Mouse (Mus musculus) kidney, adult 8-10 months (tissue): ENCODE data around the gene Slc4a11.
"Not testable (repeated sequence)": the region's sequence is repeated elsewhere in the genome, so short reads cannot be mapped to it uniquely, and the experiment has no call there.

Experiments
- DNase-seq, 2 experiments: peaks; one replicate each; pipeline ENCODE4 v3.0.0; 2022

The Slc4a11 gene

DNA sequence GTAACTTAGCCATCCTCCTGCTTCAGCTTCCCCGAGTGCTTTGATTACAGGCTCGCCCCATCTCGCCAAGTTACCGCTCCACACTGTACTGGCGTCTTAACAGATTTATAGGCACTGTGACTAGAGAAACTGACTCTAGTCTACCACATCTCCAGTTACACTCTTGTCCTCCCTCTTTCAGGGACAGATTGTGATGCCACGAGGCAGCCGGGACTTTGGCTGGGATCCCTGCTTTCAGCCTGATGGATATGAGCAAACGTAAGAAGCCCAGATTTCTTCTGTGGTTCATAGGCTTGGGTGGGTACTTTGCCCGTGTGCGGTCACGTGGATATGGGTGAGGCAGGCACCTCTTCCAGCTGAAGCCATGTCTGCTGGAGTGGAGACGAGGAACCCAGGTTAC, 18.2 kb downstream of the Slc4a11 start:
- DNase-seq, result no peak

DNA sequence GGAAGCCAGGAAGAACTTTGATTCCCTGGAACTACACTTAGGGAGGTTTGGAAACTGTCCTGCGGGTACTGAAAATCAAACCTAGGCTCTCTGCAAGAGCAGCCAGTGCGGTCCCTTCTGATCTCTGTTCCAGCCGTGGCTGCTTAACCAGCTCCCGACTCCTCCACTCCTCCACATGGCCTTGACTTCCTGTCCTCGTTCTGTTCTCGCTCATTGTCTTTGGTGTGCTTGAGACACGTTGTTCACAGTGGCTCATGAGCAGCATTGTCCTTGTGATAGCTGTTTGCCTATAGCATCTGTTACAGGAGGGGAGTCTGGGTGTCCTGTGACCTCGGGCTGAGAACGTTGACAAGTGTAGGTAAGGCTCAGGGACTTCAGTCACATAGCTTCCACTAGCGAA, 20.1 kb downstream of the Slc4a11 start:
- no peak for DNase-seq

DNA sequence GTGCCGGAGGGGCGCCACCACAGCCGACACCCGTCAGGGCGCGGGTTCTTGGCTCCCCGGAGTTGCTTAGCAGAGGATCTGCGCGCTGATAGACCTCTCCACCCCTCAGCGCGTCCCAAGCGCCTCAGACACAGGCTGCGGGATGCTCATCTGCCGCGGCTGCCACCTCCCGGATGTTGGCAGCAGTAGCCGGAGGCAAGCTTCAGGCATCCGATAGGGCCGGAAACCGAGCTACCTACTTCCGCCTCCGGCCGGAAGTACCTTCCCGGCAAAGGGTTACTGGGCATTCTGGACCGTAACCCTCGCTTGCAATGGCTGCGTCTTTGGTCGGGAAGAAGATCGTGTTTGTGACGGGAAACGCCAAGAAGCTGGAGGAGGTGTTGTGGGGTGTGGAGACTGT, 29.8 kb downstream of the Slc4a11 start, which contains the start of gene Itpa:
Itpa (plus strand) TSS at position 52 of the 400 bp plus-strand sequence.
- DNase-seq, result peak; percentile 85 to 87

- DNase-seq, result peak; percentile 92
Observed at GRCm38 (mm10) chr2:130664102-130664701, 33.1 kb downstream of the Slc4a11 start, which contains the start of gene Ddrgk1. Gene Ddrgk1, minus strand, starts transcription at chr2:130664659.

DNA sequence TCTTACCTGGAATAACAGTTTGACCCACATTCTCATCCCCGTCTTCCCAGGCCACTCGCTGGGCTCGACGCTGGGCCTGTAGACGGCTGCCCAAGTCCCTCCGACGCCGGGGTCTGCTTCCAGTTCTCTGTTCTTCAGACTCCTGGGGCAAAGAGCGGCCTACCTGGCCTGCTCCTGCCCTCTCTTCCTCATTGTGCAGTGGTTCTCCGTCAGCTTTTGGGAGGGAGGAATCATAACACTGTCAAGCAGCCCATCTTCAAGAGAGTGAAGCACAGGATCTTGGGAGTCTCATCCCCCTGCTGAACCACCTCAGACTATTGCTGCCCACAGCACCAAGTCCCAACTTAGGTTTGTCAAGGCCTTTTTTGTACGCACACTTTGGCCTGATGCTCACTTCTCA, 34.0 kb downstream of the Slc4a11 start:
- no peak for DNase-seq

DNA sequence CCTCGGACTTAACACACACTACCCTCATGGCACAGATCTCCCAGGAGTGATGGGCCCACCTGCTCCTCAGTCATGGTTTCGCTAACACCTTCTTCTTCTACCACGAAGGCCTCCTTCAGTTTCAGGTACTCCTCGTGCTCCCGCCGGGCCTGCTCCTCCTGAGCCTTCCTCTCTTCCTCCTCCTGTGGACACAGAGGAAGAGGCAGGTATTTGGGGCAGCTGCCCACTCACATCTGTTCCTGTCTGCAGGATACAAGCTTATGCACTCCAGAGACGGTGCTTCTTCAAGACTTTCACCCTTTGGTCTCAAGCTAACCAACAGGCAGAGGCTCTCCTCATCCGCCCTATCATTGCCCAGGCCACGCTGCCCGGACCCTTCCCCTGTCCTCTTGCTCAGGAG, 38.8 kb downstream of the Slc4a11 start:
- DNase-seq, result no peak

DNA sequence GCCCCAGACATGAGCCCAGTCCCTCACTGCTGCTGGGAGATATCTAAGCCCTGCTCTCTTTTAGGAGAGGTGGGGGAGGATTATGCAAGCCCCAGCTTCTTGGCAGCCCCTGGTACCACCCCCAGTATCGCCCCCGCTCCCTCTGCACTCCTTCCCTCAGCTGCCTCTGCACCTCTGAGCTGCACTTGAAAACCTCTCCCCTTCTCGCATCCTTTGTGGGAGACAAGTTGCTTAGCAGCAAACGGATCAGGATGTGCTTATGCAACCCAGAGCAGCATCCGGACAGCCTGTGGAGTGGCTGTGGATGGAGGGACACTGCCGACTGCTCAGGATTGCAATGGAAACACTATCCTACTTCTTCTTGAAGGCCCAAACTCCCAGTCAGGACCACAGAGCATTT, 39.8 kb downstream of the Slc4a11 start:
- no peak for DNase-seq

GRCm38 (mm10) chr2:130656536-130656935, 40.8 kb downstream of the Slc4a11 start:
- DNase-seq, result no peak

GRCm38 (mm10) chr2:130655660-130656339, 41.5 kb downstream of the Slc4a11 start:
- DNase-seq, result no peak

DNA sequence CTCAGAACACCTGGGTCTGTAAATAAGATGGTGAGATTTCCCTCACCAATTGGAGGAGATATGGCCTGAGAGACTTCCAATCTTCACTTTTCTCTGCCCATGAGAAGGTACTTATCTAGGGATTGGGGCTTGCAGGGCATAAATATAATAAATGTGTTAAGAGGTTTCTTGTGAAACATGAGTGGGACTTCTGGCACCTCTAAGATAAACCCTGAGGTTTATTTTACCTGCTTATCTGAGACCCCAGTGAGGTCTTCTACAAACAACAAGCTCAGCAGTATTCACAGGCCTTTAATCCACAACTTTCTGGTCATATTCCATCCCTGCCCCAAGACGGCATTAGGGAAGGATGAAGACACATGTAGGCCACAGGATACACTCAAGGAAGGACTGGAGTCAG, 43.6 kb downstream of the Slc4a11 start:
- no peak for DNase-seq

DNA sequence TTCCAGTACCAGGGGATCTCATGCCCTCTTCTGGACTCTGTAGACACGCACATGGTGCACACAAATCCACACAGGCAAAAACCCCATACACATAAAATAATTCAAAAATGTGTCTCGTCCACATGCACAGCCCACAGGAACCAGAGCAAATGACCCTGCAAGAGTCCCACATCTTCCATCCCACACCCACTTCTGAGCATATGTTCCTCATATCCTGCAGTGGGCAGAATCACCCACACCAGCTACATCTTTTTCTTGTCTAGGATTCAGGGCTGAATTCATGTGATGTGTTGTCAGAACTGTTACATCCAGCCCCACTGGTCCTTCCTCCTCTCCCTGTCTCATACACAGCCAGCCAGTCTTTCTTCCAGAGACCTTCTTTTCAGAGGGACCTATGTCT, 44.0 kb downstream of the Slc4a11 start:
- no peak for DNase-seq

- not testable (repeated sequence) for DNase-seq
Observed at GRCm38 (mm10) chr2:130649028-130649427, 48.3 kb downstream of the Slc4a11 start.

DNA sequence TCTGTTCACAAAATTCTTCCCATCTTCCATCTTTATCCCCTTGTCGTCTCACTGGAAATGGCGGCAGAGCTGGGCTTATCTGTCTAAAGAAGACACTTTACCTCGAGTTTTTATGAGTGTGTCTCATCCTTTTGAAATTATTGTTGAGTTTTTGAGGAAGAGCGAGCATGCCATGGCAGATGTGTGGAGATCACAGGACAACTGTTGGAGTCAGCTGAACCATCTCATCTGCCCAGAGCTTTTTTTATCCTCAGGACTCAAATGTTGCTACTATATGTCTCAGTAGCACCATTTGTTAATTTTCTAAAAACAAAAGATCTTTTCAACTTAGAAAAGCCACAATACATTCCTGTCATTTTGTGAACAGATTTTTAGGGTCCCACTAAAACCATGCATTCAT, 52.1 kb downstream of the Slc4a11 start:
- no peak for DNase-seq

DNA sequence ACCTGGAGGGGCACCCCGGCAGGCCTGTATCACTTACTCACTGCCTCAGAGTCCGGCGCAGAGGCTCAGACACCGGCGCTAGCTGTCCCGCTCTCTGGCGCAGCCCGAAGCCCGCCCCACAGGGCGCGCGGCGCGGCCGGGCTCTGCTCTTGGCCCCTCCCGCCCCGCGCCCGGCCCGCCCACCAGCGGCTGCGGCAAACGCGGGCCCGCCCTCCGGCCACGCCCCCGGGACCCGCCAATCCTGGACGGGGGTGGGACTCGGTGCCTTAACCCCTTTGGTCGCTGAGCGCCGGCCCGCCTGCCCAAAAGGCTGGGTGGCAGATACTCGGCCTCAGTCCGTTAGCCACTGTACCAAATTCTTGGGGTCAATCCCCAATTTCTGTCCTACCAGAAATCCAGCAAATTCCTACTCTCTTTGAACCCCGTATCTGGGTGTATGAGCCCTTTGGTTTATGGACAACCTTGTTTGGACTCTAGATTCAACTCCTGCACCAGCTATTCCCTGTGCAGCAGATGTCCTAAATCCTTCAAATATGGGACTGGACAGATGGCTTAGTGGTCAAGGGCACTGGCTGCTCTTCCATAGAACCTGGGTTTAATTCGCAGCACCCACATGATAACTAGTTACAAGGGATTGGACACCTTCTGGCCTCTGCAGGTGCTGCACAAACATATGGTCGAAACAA, 54.5 kb downstream of the Slc4a11 start, which contains the start of gene Lzts3:
Lzts3 (minus strand) TSS at position 120 of the 686 bp plus-strand sequence.
- DNase-seq, result peak; percentile 91 to 93

GRCm38 (mm10) chr2:130642197-130642660, 55.1 kb downstream of the Slc4a11 start:
- DNase-seq, result no peak

- peak in 1 of 2 experiments; percentile 41 for DNase-seq
Observed at GRCm38 (mm10) chr2:130641351-130642025, 55.8 kb downstream of the Slc4a11 start.

GRCm38 (mm10) chr2:130639276-130639675, 58.0 kb downstream of the Slc4a11 start:
- peak in 1 of 2 experiments; percentile 51 for DNase-seq

DNA sequence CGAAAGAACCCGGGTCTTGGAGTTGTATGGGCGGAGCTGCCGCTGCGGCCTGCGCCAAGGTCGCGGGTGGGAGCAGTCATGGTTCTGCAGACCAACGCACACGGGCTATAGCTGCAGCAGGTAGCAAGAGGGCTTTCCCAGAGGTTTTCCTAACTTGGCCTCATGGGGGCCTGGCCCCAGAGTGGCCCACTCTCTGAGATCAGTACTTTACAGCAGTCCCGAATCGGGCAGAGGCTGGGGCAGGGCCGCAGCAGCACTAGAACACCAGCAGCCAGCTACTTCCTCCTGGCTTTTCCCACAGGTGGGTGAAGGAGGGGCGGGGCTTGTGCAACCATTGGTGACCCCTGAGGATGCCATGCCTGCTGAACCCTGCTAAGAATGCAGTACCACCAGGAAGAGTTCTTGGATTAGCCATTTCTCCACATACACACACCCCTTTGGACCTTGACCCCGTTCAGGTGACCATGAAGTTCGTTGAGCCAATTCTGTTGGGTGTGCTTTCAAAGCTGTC, 59.2 kb downstream of the Slc4a11 start:
- peak; percentile 95 to 97 for DNase-seq

GRCm38 (mm10) chr2:130635847-130636246, 61.5 kb downstream of the Slc4a11 start:
- no peak for DNase-seq

- DNase-seq, result no peak
Observed at GRCm38 (mm10) chr2:130634739-130635411, 62.4 kb downstream of the Slc4a11 start.
